Mouse (Mus musculus) liver, embryonic 14.5 days (tissue): ENCODE results near the gene Stra6l.

Source experiments
- CTCF ChIP-seq: IDR thresholded peaks from 2 replicates; pipeline ENCODE4 v1.5.1; 2016; ENCODE audit warnings: antibody characterized with exemption, low read depth, control low read depth
- EP300 ChIP-seq: IDR thresholded peaks from 2 replicates; pipeline ENCODE4 v1.6.1; 2016; ENCODE audit warnings: antibody characterized with exemption, low read depth

DNA sequence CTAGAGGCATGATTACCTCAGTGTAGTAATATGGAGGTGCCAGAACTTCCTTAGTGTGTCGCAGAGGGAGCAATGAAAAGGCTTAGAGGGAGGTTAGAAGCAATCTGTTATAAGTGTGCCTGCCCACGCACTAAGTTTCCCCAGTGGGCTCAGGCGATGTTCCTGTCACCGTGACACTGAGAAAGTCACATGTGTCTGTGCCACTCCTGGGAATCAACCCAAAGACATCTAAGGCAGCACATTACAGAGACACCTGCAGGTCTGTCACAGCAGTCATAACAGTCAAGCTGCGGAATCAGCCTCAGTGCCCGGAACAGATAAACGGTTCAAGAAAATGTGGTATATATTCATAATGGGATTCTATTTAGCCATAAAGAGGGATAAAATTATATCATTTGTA lies 16.5 kb upstream of the Stra6l start:
- no peak for TF ChIP-seq CTCF
- no peak for TF ChIP-seq EP300
